Mouse (Mus musculus) thymus, postnatal 4 days (tissue): ENCODE data around the gene Gm21994.
"Not testable (repeated sequence)": the region's sequence is repeated elsewhere in the genome, so short reads cannot be mapped to it uniquely, and the experiment has no call there.

Source experiments
- DNase-seq: peaks from one replicate; pipeline ENCODE4 v3.0.0; 2021

The Gm21994 gene

DNA sequence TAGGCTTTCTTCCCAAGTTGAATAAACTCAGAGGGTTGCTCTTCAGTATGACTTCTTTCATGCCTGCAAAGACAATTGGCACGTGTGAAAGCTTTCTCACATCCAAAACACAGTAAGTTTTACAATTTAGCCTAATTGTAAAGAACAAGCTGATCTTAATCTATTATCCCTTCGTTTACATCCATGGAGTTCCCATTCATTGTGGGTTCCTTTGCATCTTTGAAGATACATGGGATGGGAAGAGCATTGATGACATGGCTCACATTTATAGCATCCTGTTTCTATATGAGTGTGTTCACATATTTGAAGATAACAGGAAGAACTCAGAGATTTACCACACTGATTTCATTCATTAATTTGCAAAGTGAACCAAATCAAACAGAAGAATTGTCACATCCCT lies at the start of gene Gm21994:
Gene Gm21994 (minus strand): TSS at position 101 of the 400 bp plus-strand sequence.
- DNase-seq, result not testable (repeated sequence)

- no peak for DNase-seq
Observed at GRCm38 (mm10) chr2:150299096-150299495, 43.7 kb upstream of the Gm21994 start.

DNA sequence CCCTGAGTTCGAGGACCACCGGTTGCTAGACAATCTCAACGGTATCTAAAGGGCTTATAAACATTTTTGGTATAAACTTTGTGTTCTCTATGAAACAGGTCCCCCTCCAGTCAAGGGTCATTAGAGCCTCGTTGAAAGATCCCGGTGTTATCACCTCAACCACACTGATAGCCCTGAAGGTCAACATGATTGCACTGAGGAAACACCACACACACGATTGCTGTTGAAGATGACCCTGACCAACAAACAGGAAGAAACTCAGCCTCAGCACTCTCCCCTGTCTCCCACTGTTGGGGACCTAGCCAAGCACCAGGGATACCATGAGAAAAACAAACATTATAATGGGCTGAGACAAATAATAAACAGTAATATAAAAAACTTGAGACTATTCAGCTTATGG lies 38.3 kb upstream of the Gm21994 start:
- no peak for DNase-seq

GRCm38 (mm10) chr2:150257291-150257690 lies 1.9 kb upstream of the Gm21994 start, which contains the start of gene Gm14124:
Gene Gm14124 (plus strand): TSS chr2:150257517.
- DNase-seq, result not testable (repeated sequence)

DNA sequence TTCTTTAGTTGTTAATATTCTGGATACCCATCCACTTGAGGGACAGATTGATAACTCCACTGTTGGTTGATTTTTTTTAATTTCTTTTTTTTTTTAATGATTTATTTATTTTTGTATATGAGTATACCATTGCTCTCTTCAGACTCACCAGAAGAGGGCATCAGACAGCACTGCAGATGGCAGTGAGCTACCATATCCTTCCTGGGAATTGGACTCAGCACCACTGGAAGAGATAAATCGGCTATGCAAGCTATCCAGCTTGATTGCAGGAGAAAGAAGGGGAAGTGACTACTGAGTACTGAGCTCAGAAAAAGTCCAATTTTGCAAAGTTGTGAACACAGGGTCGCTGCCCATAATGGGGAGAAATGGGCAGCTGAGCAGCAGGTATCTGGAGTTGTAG lies 1.5 kb upstream of the Gm21994 start:
- DNase-seq, result not testable (repeated sequence)

- no peak for DNase-seq
Observed at GRCm38 (mm10) chr2:150243211-150243610, 12.2 kb downstream of the Gm21994 start.

DNA sequence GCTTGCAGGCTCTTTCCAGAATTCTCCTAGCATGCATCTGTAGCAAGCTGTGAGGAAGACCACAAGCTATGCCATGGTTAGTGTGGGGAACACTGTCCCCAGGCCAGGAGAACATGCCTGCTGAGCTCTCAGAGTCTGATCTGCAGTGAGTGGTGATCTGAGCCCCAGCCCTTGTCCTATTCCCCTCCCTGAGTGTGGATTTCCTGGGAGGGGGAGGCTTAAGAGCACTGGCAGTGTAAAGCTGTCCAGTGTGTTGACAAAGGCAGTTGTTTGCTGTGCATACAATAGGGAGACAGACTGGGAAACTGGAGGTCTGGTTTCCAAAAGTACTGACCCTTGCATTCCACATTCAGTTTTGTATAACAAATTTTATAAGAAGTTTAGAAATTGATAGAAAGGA lies 32.1 kb downstream of the Gm21994 start:
- not testable (repeated sequence) for DNase-seq

DNA sequence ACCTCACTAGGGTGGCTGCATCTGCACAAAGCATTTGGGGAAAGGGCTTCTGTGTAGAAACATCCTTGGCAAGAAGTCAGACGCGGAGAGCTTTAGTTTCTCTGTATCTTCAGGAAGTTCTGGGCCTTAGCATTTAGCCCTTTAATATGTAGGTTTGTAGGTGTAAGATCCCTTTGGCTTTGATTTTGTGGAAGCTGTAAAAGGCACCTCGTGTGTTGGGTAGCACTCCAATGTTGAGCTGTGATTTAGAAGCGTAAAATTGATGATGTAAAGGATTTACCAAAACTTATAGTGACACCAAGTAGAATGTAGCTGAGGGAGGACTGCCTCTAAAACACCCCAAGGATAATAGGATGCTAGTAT lies 37.0 kb downstream of the Gm21994 start:
- DNase-seq, result not testable (repeated sequence)

DNA sequence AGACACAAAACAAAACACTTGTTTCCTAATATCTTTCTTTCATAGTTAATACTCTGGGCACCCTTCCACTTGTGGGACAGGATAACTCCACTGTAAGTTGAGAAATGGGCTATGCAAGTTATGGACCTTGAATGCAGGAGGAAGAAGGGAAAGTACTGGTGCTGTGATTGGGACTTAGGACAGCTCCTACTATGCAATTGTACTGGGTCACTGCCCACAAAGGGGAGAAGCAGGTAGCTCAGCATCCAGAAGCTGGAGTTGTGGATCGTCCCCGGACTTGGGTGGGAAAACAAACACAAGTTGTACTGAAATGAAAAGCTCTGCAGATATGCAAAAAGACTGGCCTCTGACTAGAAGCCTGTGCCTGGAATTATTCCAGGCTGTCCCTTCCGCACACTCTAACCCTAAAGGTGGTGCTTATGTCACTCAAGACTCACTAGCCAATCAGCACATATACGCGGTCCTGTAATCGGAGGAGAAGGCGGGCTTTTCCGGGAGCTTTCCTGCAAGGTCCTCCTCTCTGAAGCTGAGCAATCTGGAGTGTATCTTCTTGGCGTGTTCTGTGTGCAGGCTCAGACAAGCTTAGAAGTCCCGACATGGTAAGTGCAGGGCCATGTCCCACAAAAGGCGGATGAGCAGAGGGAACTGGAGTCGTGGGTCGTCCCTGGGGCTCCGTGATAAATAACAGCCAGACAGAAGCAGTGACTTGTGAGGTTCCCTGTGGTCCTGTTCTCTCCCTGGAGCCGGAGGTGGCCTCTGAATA lies 37.6 kb downstream of the Gm21994 start, which contains the start of gene Zfp937:
Gene Zfp937 (plus strand): TSS at position 474 of the 763 bp plus-strand sequence.
- peak; percentile 52 for DNase-seq
